Comparison of ENCODE assay signal across 8 mouse cellular contexts in the genomic region with DNA sequence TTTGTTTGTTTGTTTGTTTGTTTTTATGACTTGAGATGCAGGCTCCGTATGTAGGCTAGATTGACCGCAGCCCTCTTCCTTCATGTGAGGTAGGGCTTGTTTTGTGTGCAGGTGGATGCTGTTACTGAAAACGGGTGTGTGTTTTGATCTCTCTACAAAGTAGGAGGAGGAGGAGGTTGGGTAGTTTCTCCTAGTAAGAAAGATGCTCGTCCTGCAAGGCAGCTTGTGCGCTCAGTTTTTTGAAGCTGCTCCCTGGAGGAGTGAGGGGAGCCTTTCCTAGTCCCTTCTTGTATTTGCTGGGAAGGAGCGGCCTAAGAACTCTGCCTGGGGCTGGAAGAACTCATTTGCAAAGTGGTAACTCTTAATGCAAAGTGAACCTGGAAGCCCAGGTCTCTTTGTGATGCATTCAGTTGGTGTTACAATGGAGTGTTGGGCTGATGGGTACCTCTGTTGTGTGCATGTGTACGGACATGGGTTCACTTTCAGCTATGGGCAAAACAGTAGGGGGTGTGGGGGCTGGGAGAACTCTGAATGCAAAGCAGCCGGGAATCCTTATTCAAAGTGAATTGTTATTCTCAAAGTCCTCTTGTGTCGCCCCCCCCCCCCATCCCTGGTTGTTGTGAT. TPM values are rescaled to one million over a fixed set of nuclear protein-coding genes. Genes with fewer than 3 reads are reported as not detected.
DNase-seq lines count a peak whose midpoint lies in the region; ATAC-seq and TF ChIP-seq lines count a peak whose summit lies in the region.

No protein-coding gene starts in this region.

- TF ChIP-seq RAD21 in CH12.LX (IDR thresholded peaks at IDR 0.05; ENCODE audit: low read depth, low read length): no peak

- ATAC-seq in forebrain, embryonic 15.5 days (replicated peaks): no peak
- ATAC-seq in liver, embryonic 14.5 days (ENCODE audit: insufficient read depth): no peak
- ATAC-seq in inflammation-experienced regulatory T-cells, adult 6 months: no peak

- TF ChIP-seq CTCF in CH12.LX (conservative IDR thresholded peaks at IDR 0.05 in 1 of 2, IDR thresholded peaks at IDR 0.05 in 1 of 2; ENCODE audit: low read depth in 2 of 2, low read length in 2 of 2): no peak
- TF ChIP-seq CTCF in liver, embryonic 14.5 days (IDR thresholded peaks at IDR 0.05; ENCODE audit: low read depth): no peak

- 20% methylated on average over 9 of the region's 9 CpGs for WGBS in forebrain, embryonic 15.5 days
- WGBS in liver, embryonic 14.5 days (ENCODE audit: insufficient replicate concordance): 33% methylated on average over 9 of the region's 9 CpGs

- peak overlapping the region; percentile 41 for H3K4me2 ChIP-seq in CH12.LX (ENCODE audit: insufficient read depth, low read depth, poor library complexity, severe bottlenecking)
- H3K4me2 ChIP-seq in forebrain, embryonic 15.5 days (replicated peaks): peak overlapping the region; percentile 69
- peak overlapping the region; percentile 85 for H3K4me2 ChIP-seq in liver, embryonic 14.5 days (ENCODE audit: low read depth)

- peak overlapping the region in 2 of 3 experiments; percentile 70 to 88 for H3K4me3 ChIP-seq in CH12.LX (replicated peaks in 1 of 3; ENCODE audit: low read depth in 2 of 3, low read length in 2 of 3, poor library complexity in 1 of 3)
- peak overlapping the region; percentile 59 for H3K4me3 ChIP-seq in forebrain, embryonic 15.5 days
- H3K4me3 ChIP-seq in liver, embryonic 14.5 days (ENCODE audit: insufficient read depth in 1 of 2, low read depth in 2 of 2, low read length in 2 of 2): peak overlapping the region; percentile 66 to 74; a peak in 3 of 4 replicates

- H3K27me3 ChIP-seq in CH12.LX (replicated peaks): no peaks in the 10 kb centered on the region
- no peaks in the 10 kb centered on the region for H3K27me3 ChIP-seq in forebrain, embryonic 15.5 days
- no peaks in the 10 kb centered on the region for H3K27me3 ChIP-seq in liver, embryonic 14.5 days (ENCODE audit: control insufficient read depth, insufficient read depth, low read length)

- peak; percentile 70 for DNase-seq in heart, adult 11 months
- no peak for DNase-seq in heart, adult 8-10 months (ENCODE audit: low spot score)
- no peak for DNase-seq in CH12.LX (ENCODE audit: extremely low read depth)
- no peak for DNase-seq in liver, embryonic 14.5 days (ENCODE audit: low read depth in 3 of 3, low spot score in 3 of 3)
- DNase-seq in spleen, postnatal 14 days (ENCODE audit: low spot score in 2 of 2): no peak
- DNase-seq in ovary, adult 18-20 months (ENCODE audit: low spot score): no peak

- no peak overlapping the region for H3K9ac ChIP-seq in CH12.LX (ENCODE audit: insufficient read depth, low read depth)
- H3K9ac ChIP-seq in forebrain, embryonic 15.5 days (replicated peaks): no peak overlapping the region
- no peak overlapping the region; the same call in 1 of the 2 replicates for H3K9ac ChIP-seq in liver, embryonic 14.5 days (replicated peaks)

- H3K4me1 ChIP-seq in CH12.LX (ENCODE audit: control insufficient read depth in 1 of 2, insufficient read depth in 2 of 2): peaks cover 2 to 19% of the 10 kb centered on the region in 2 experiments; a peak in 3 of 4 replicates
- peaks cover 27% of the 10 kb centered on the region for H3K4me1 ChIP-seq in forebrain, embryonic 15.5 days
- H3K4me1 ChIP-seq in liver, embryonic 14.5 days (replicated peaks; ENCODE audit: control insufficient read depth in 2 of 2, insufficient read depth in 2 of 2, low read length in 1 of 2): peaks cover 3 to 20% of the 10 kb centered on the region in 2 experiments; a peak in 3 of 4 replicates

- no peak for TF ChIP-seq EP300 in CH12.LX (IDR thresholded peaks at IDR 0.05; ENCODE audit: low read length)
- no peak for TF ChIP-seq EP300 in liver, embryonic 14.5 days (IDR thresholded peaks at IDR 0.05; ENCODE audit: low read depth)

- peaks cover 20% of the 10 kb centered on the region for H3K79me2 ChIP-seq in CH12.LX (replicated peaks; ENCODE audit: control insufficient read depth, extremely low read depth, insufficient read depth, poor library complexity, severe bottlenecking)

- H3K36me3 ChIP-seq in CH12.LX (replicated peaks in 1 of 2; ENCODE audit: control insufficient read depth in 1 of 2, insufficient read depth in 1 of 2, low read length in 1 of 2): peaks cover 31 to 43% of the 10 kb centered on the region in 2 experiments
- 0 out of 2 replicates have a peak, but pooled peaks cover 7% of the 10 kb centered on the region for H3K36me3 ChIP-seq in forebrain, embryonic 15.5 days
- no peaks in the 10 kb centered on the region for H3K36me3 ChIP-seq in liver, embryonic 14.5 days (replicated peaks; ENCODE audit: control insufficient read depth, insufficient read depth, low read depth)

- no peak overlapping the region for H3K27ac ChIP-seq in CH12.LX (ENCODE audit: insufficient read depth, low read depth)
- no peak overlapping the region for H3K27ac ChIP-seq in forebrain, embryonic 15.5 days (replicated peaks)
- no peak overlapping the region for H3K27ac ChIP-seq in liver, embryonic 14.5 days

- dilution Hi-C loops in CH12.LX (cut with MboI; ENCODE audit: extremely low pct_ligation_motif_present, extremely low pct_unique_long_range_greater_than_20kb, low sequenced_read_pairs): no loop called here

- in situ Hi-C loops in CH12.LX (cut with MboI; ENCODE audit: low pct_ligation_motif_present, low pct_unique_long_range_greater_than_20kb, low sequenced_read_pairs): no loop called here

- TF ChIP-seq POLR2A in CH12.LX (IDR thresholded peaks at IDR 0.05; ENCODE audit: low read depth, low read length): no peak

- H3K9me3 ChIP-seq in CH12.LX (replicated peaks; ENCODE audit: low read length): no peaks in the 10 kb centered on the region
- H3K9me3 ChIP-seq in forebrain, embryonic 15.5 days: no peaks in the 10 kb centered on the region
- H3K9me3 ChIP-seq in liver, embryonic 14.5 days (ENCODE audit: control insufficient read depth, low read length): no peaks in the 10 kb centered on the region

TF ChIP-seq in CH12.LX, 34 proteins besides CTCF, POLR2A, EP300 and RAD21 (continues in another document):
- TF ChIP-seq CHD2 (IDR thresholded peaks at IDR 0.05; ENCODE audit: low read length) (no peak), JUN (IDR thresholded peaks at IDR 0.05; ENCODE audit: insufficient read depth, low read depth, low read length) (no peak), MAZ (IDR thresholded peaks at IDR 0.05; ENCODE audit: low read depth, low read length) (no peak), TCF12 (IDR thresholded peaks at IDR 0.05; ENCODE audit: low read depth, low read length) (no peak), PAX5 (IDR thresholded peaks at IDR 0.05; ENCODE audit: low read length) (no peak), JUND (conservative IDR thresholded peaks at IDR 0.05; ENCODE audit: low read depth, low read length) (no peak)

RNA-seq across cellular contexts. Expression of gene Tfe3, which starts 2.4 kb away (rescaled TPM):
- total RNA-seq in heart, adult 8-10 months (2022): 10 to 100 TPM; 11.9 to 16.9 (median 14.8) TPM
- 12.9 and 15.9 TPM in 2 replicates for total RNA-seq in CH12.LX (2012; rRNA removed)
- total RNA-seq in CH12.LX (2014; rRNA removed): 6.7 and 8.3 TPM in 2 replicates
- polyA plus RNA-seq in CH12.LX (2012; ENCODE audit: insufficient read length, low read depth): 26.0 TPM in 2 replicates
- polyA plus RNA-seq in forebrain, embryonic 15.5 days (2015; fragmentation: Nextera tagmentation; extraction: Ambion mirVana): 21.8 and 23.4 TPM in 2 replicates
- 4.6 and 4.7 TPM in 2 replicates for polyA plus RNA-seq in liver, embryonic 14.5 days (2012; rRNA removed)
- polyA plus RNA-seq in liver, embryonic 14.5 days (2014; fragmentation: Nextera tagmentation; extraction: Ambion mirVana): 5.7 and 7.3 TPM in 2 replicates
- polyA plus RNA-seq in inflammation-experienced regulatory T-cells, adult 6 months (2017; shearing (Covaris generic)): 10 to 100 TPM; 12.6 to 15.0 (median 12.9) TPM

RNA-seq across cellular contexts. Expression of gene Ccdc120, which starts 14.1 kb away (rescaled TPM):
- 1 to 10 TPM in 1 of 4 experiments, under 1 TPM in 3; 0.37 to 1.0 (median 0.73) TPM for total RNA-seq in heart, adult 8-10 months (2022)
- total RNA-seq in CH12.LX (2012; rRNA removed): 3.6 and 6.9 TPM in 2 replicates
- 3.5 and 4.4 TPM in 2 replicates for total RNA-seq in CH12.LX (2014; rRNA removed)
- 6.9 and 9.0 TPM in 2 replicates for polyA plus RNA-seq in CH12.LX (2012; ENCODE audit: insufficient read length, low read depth)
- polyA plus RNA-seq in forebrain, embryonic 15.5 days (2015; fragmentation: Nextera tagmentation; extraction: Ambion mirVana): 55.5 and 63.3 TPM in 2 replicates
- 1.4 and 2.0 TPM in 2 replicates for polyA plus RNA-seq in liver, embryonic 14.5 days (2012; rRNA removed)
- polyA plus RNA-seq in liver, embryonic 14.5 days (2014; fragmentation: Nextera tagmentation; extraction: Ambion mirVana): 1.5 and 2.3 TPM in 2 replicates
- under 1 TPM in 1 of 3 experiments, not detected in 2; 0.59 TPM for polyA plus RNA-seq in inflammation-experienced regulatory T-cells, adult 6 months (2017; shearing (Covaris generic))

RNA-seq across cellular contexts. Expression of gene Gripap1, which starts 24.8 kb away (rescaled TPM):
- 10 to 100 TPM; 23.1 to 26.1 (median 24.7) TPM for total RNA-seq in heart, adult 8-10 months (2022)
- 25.5 and 27.1 TPM in 2 replicates for total RNA-seq in CH12.LX (2012; rRNA removed)
- 15.7 and 19.9 TPM in 2 replicates for total RNA-seq in CH12.LX (2014; rRNA removed)
- 49.4 and 53.1 TPM in 2 replicates for polyA plus RNA-seq in CH12.LX (2012; ENCODE audit: insufficient read length, low read depth)
- 77.6 and 78.5 TPM in 2 replicates for polyA plus RNA-seq in forebrain, embryonic 15.5 days (2015; fragmentation: Nextera tagmentation; extraction: Ambion mirVana)
- 23.3 and 31.3 TPM in 2 replicates for polyA plus RNA-seq in liver, embryonic 14.5 days (2012; rRNA removed)
- polyA plus RNA-seq in liver, embryonic 14.5 days (2014; fragmentation: Nextera tagmentation; extraction: Ambion mirVana): 17.7 and 19.7 TPM in 2 replicates
- polyA plus RNA-seq in inflammation-experienced regulatory T-cells, adult 6 months (2017; shearing (Covaris generic)): 10 to 100 TPM; 46.3 to 91.0 (median 68.7) TPM

RNA-seq across cellular contexts. Expression of gene Praf2, which starts 36.5 kb away (rescaled TPM):
- 1 to 10 TPM; 4.3 to 6.7 (median 5.7) TPM for total RNA-seq in heart, adult 8-10 months (2022)
- total RNA-seq in CH12.LX (2012; rRNA removed) (41.8 and 49.1 TPM in 2 replicates), CH12.LX (2014; rRNA removed) (25.7 and 26.9 TPM in 2 replicates)
- 40.5 and 40.6 TPM in 2 replicates for polyA plus RNA-seq in CH12.LX (2012; ENCODE audit: insufficient read length, low read depth)
- polyA plus RNA-seq in forebrain, embryonic 15.5 days (2015; fragmentation: Nextera tagmentation; extraction: Ambion mirVana): 104 and 107 TPM in 2 replicates
- 4.3 and 5.7 TPM in 2 replicates for polyA plus RNA-seq in liver, embryonic 14.5 days (2012; rRNA removed)
- 4.0 and 6.6 TPM in 2 replicates for polyA plus RNA-seq in liver, embryonic 14.5 days (2014; fragmentation: Nextera tagmentation; extraction: Ambion mirVana)
- 10 to 100 TPM; 33.2 to 42.0 (median 41.3) TPM for polyA plus RNA-seq in inflammation-experienced regulatory T-cells, adult 6 months (2017; shearing (Covaris generic))

RNA-seq across cellular contexts. Expression of gene Gm45208, which starts 42.7 kb away (rescaled TPM):
- not detected for total RNA-seq in heart, adult 8-10 months (2022)
- total RNA-seq in CH12.LX (2012; rRNA removed): 0.47 TPM in 1 of 2 replicates, not detected in the other
- total RNA-seq in CH12.LX (2014; rRNA removed): not detected in 2 replicates
- polyA plus RNA-seq in CH12.LX (2012; ENCODE audit: insufficient read length, low read depth): 13.0 and 13.1 TPM in 2 replicates
- polyA plus RNA-seq in forebrain, embryonic 15.5 days (2015; fragmentation: Nextera tagmentation; extraction: Ambion mirVana): 0.84 TPM in 1 of 2 replicates, not detected in the other
- polyA plus RNA-seq in liver, embryonic 14.5 days (2012; rRNA removed): 0.09 and 0.18 TPM in 2 replicates
- polyA plus RNA-seq in liver, embryonic 14.5 days (2014; fragmentation: Nextera tagmentation; extraction: Ambion mirVana): not detected in 2 replicates
- polyA plus RNA-seq in inflammation-experienced regulatory T-cells, adult 6 months (2017; shearing (Covaris generic)): not detected
